Mouse (Mus musculus) ES-Bruce4 (cell line): ENCODE results near the gene Eif3i. TPM values are rescaled to one million over a fixed set of nuclear protein-coding genes. Genes with fewer than 3 reads are reported as not detected.

ENCODE experiments used
- H3K27ac ChIP-seq: 2 replicates; pipeline ENCODE4 v1.5.1; 2012; ENCODE audit warnings: low read length, inconsistent platforms; ENCODE audit not compliant: insufficient read depth
- H3K27me3 ChIP-seq: 2 replicates; pipeline ENCODE4 v1.6.1; 2012; ENCODE audit warnings: mild to moderate bottlenecking, low read length, inconsistent platforms; ENCODE audit not compliant: control insufficient read depth, poor library complexity, insufficient read depth, severe bottlenecking
- H3K36me3 ChIP-seq: 2 replicates; pipeline ENCODE4 v1.6.1; 2012; ENCODE audit warnings: inconsistent platforms, mild to moderate bottlenecking, low read length, moderate library complexity; ENCODE audit not compliant: control insufficient read depth, poor library complexity, insufficient read depth, severe bottlenecking
- H3K4me1 ChIP-seq: one replicate; pipeline ENCODE4 v1.8.1; 2011; ENCODE audit warnings: low read length; ENCODE audit not compliant: control insufficient read depth, insufficient read depth
- H3K4me3 ChIP-seq: 2 replicates; pipeline ENCODE4 v1.5.1; 2011; ENCODE audit warnings: low read depth, mild to moderate bottlenecking, low read length
- H3K9ac ChIP-seq: 2 replicates; pipeline ENCODE4 v1.6.1; 2012; ENCODE audit warnings: low read depth, mild to moderate bottlenecking, inconsistent platforms; ENCODE audit not compliant: poor library complexity, severe bottlenecking
- H3K9me3 ChIP-seq: replicated peaks from 2 replicates; pipeline ENCODE4 v1.6.1; 2012; ENCODE audit warnings: mild to moderate bottlenecking, low read length, inconsistent platforms; ENCODE audit not compliant: control insufficient read depth, poor library complexity, insufficient read depth, severe bottlenecking
- CTCF ChIP-seq: IDR thresholded peaks from one replicate; pipeline ENCODE4 v1.8.1; 2011; ENCODE audit warnings: low read depth, low read length
- EP300 ChIP-seq: IDR thresholded peaks from 2 replicates; pipeline ENCODE4 v1.6.1; 2011; ENCODE audit warnings: low read depth, low read length; ENCODE audit not compliant: insufficient read depth
- POLR2A ChIP-seq: IDR thresholded peaks from one replicate; pipeline ENCODE4 v1.8.1; 2011; ENCODE audit warnings: low read length; ENCODE audit not compliant: insufficient read depth
- polyA plus RNA-seq: library from polyadenylated mRNA; stranded (reverse); fragments of >200 nt; gene quantifications from 2 replicates; pipeline ENCODE4 v1.2.4, GENCODE M21; 2011; ENCODE audit warnings: low read depth; ENCODE audit not compliant: missing spikeins, insufficient read depth, insufficient read length

Eif3i gene
- polyA plus RNA-seq, 1 experiment: 252 TPM

GRCm38 (mm10) chr4:129544106-129544505, 56.3 kb downstream of the Eif3i start:
- Histone ChIP-seq H3K4me1 (peaks cover 3% of the 10 kb centered on the region), H3K27me3 (no peaks in the 10 kb centered on the region), H3K27ac (peak overlapping the region; percentile 70), H3K9ac (peak overlapping the region; percentile 67), H3K4me3 (no peak overlapping the region), H3K9me3 (no peaks in the 10 kb centered on the region), H3K36me3 (no peaks in the 10 kb centered on the region; the same call in 1 of the 2 replicates)
- TF ChIP-seq EP300 (no peak), POLR2A (no peak), CTCF (no peak)

- Histone ChIP-seq H3K36me3 (no peaks in the 10 kb centered on the region), H3K4me3 (peak within 1 kb of the TSS; percentile 94)
Measured at GRCm38 (mm10) chr4:129542592-129543141, 57.8 kb downstream of the Eif3i start, which contains the start of gene Hdac1. TSS of gene Hdac1 (minus strand) at chr4:129542713.

More at GRCm38 (mm10) chr4:129542592-129543141, 57.8 kb downstream of the Eif3i start, which contains the start of gene Hdac1:
- no peak for TF ChIP-seq CTCF
- peak; percentile 48 for TF ChIP-seq POLR2A
- H3K9ac ChIP-seq: peak within 1 kb of the TSS; percentile 94
- no peaks in the 10 kb centered on the region for H3K9me3 ChIP-seq
- H3K4me1 ChIP-seq: peaks cover 3% of the 10 kb centered on the region
- H3K27me3 ChIP-seq: no peaks in the 10 kb centered on the region
- H3K27ac ChIP-seq: peak within 1 kb of the TSS; percentile 88

Other genes starting within 250 kb of the Eif3i start
- 20.7 and 21.1 TPM in 2 replicates for gene Zbtb8a, start 222.5 kb downstream of the Eif3i start, polyA plus RNA-seq
- gene Zbtb8b, start 159.8 kb downstream of the Eif3i start, polyA plus RNA-seq: 4.2 and 4.8 TPM in 2 replicates
- gene Bsdc1, start 139.1 kb downstream of the Eif3i start, polyA plus RNA-seq: 31.6 and 36.4 TPM in 2 replicates
- gene Tssk3, start 109.6 kb downstream of the Eif3i start, polyA plus RNA-seq: not detected in 2 replicates
- gene Fam229a, start 109.5 kb downstream of the Eif3i start, polyA plus RNA-seq: not detected in 2 replicates
- gene Marcksl1, start 87.1 kb downstream of the Eif3i start, polyA plus RNA-seq: 379 and 434 TPM in 2 replicates
- 301 and 304 TPM in 2 replicates for gene Hdac1, start 57.9 kb downstream of the Eif3i start, polyA plus RNA-seq
- 18.7 and 20.1 TPM in 2 replicates for gene Lck, start 27.0 kb downstream of the Eif3i start, polyA plus RNA-seq
- gene Fam167b, start 22.1 kb downstream of the Eif3i start, polyA plus RNA-seq: not detected in 2 replicates
- 86.6 and 94.0 TPM in 2 replicates for gene Tmem234, start within 50 bp of the Eif3i start, polyA plus RNA-seq
- 2.2 and 3.0 TPM in 2 replicates for gene Dcdc2b, start 13.6 kb upstream of the Eif3i start, polyA plus RNA-seq
- 21.0 and 24.7 TPM in 2 replicates for gene Iqcc, start 18.5 kb upstream of the Eif3i start, polyA plus RNA-seq
- gene Ccdc28b, start 23.3 kb upstream of the Eif3i start, polyA plus RNA-seq: 7.4 and 8.7 TPM in 2 replicates
- 42.3 and 44.5 TPM in 2 replicates for gene Txlna, start 40.4 kb upstream of the Eif3i start, polyA plus RNA-seq
- 107 and 130 TPM in 2 replicates for gene Kpna6, start 72.1 kb upstream of the Eif3i start, polyA plus RNA-seq
- 14.8 and 16.1 TPM in 2 replicates for gene Tmem39b, start 96.2 kb upstream of the Eif3i start, polyA plus RNA-seq
- 179 and 182 TPM in 2 replicates for gene Khdrbs1, start 141.7 kb upstream of the Eif3i start, polyA plus RNA-seq
- 407 and 414 TPM in 2 replicates for gene Ptp4a2, start 210.6 kb upstream of the Eif3i start, polyA plus RNA-seq